Mouse (Mus musculus): ENCODE results near the gene Slc19a1. TPM values are rescaled to one million over a fixed set of nuclear protein-coding genes. Genes with fewer than 3 reads are reported as not detected.

Gene Slc19a1
- total and polyA plus RNA-seq, 3 experiments, result 40.1 to 59.8 (median 50.2) TPM

- Histone ChIP-seq H3K79me2 (replicated peaks; ENCODE audit: control insufficient read depth, extremely low read depth, insufficient read depth, poor library complexity, severe bottlenecking) (no peaks in the 10 kb centered on the region), H3K9me3 (replicated peaks; ENCODE audit: low read length) (no peaks in the 10 kb centered on the region), H3K27me3 (replicated peaks) (no peaks in the 10 kb centered on the region), H3K36me3 (replicated peaks in 1 of 2; ENCODE audit: control insufficient read depth in 1 of 2, insufficient read depth in 1 of 2, low read length in 1 of 2) (peaks cover 81 to 88% of the 10 kb centered on the region in 2 experiments), H3K27ac (ENCODE audit: insufficient read depth, low read depth) (no peak overlapping the region), H3K4me2 (ENCODE audit: insufficient read depth, low read depth, poor library complexity, severe bottlenecking) (no peak overlapping the region), H3K4me3 (replicated peaks in 1 of 3; ENCODE audit: low read depth in 2 of 3, low read length in 2 of 3, poor library complexity in 1 of 3) (no peak overlapping the region), H3K9ac (ENCODE audit: insufficient read depth, low read depth) (no peak overlapping the region), H3K4me1 (ENCODE audit: control insufficient read depth in 1 of 2, insufficient read depth in 2 of 2) (no peaks in the 10 kb centered on the region)
- no peak for TF ChIP-seq USF2 (conservative IDR thresholded peaks at IDR 0.05; ENCODE audit: low read depth, low read length)
- TF ChIP-seq ZNF384 (IDR thresholded peaks at IDR 0.05; ENCODE audit: low read depth, low read length), result no peak
- TF ChIP-seq ETS1 (conservative IDR thresholded peaks at IDR 0.05; ENCODE audit: low read depth, low read length), result no peak
- no peak for TF ChIP-seq HCFC1 (IDR thresholded peaks at IDR 0.05; ENCODE audit: low read depth, low read length)
- no peak for TF ChIP-seq UBTF (IDR thresholded peaks at IDR 0.05; ENCODE audit: low read depth, low read length)
- no peak for TF ChIP-seq MYC (IDR thresholded peaks at IDR 0.05; ENCODE audit: low read depth, low read length)
- TF ChIP-seq PAX5 (IDR thresholded peaks at IDR 0.05; ENCODE audit: low read length), result no peak
- TF ChIP-seq MXI1 (IDR thresholded peaks at IDR 0.05; ENCODE audit: low read depth, low read length), result no peak
- no peak for TF ChIP-seq ELF1 (IDR thresholded peaks at IDR 0.05; ENCODE audit: low read depth, low read length)
- TF ChIP-seq MAZ (IDR thresholded peaks at IDR 0.05; ENCODE audit: low read depth, low read length), result no peak
- TF ChIP-seq MAFK (IDR thresholded peaks at IDR 0.05; ENCODE audit: insufficient replicate concordance, low read length), result no peak
- no peak for TF ChIP-seq RCOR1 (conservative IDR thresholded peaks at IDR 0.05; ENCODE audit: low read depth, low read length)
- TF ChIP-seq USF1 (IDR thresholded peaks at IDR 0.05; ENCODE audit: low read depth, low read length), result no peak
- no peak for DNase-seq (ENCODE audit: extremely low read depth)
- dilution Hi-C loops (cut with MboI; ENCODE audit: extremely low pct_ligation_motif_present, extremely low pct_unique_long_range_greater_than_20kb, low sequenced_read_pairs) (no loop called here), in situ Hi-C loops (cut with MboI; ENCODE audit: low pct_ligation_motif_present, low pct_unique_long_range_greater_than_20kb, low sequenced_read_pairs) (no loop called here)
Measured at GRCm38 (mm10) chr10:77048606-77049005, 16.6 kb downstream of the Slc19a1 start.

GRCm38 (mm10) chr10:77056768-77057167 is 24.7 kb downstream of the Slc19a1 start:
- Histone ChIP-seq H3K36me3 (replicated peaks in 1 of 2; ENCODE audit: control insufficient read depth in 1 of 2, insufficient read depth in 1 of 2, low read length in 1 of 2) (peaks cover 9 to 14% of the 10 kb centered on the region in 2 experiments), H3K9ac (ENCODE audit: insufficient read depth, low read depth) (peak overlapping the region; percentile 23), H3K79me2 (replicated peaks; ENCODE audit: control insufficient read depth, extremely low read depth, insufficient read depth, poor library complexity, severe bottlenecking) (no peaks in the 10 kb centered on the region), H3K4me1 (ENCODE audit: control insufficient read depth in 1 of 2, insufficient read depth in 2 of 2) (peaks cover 16 to 25% of the 10 kb centered on the region in 2 experiments), H3K27ac (ENCODE audit: insufficient read depth, low read depth) (peak overlapping the region; percentile 84), H3K27me3 (replicated peaks) (peaks cover 4% of the 10 kb centered on the region), H3K4me2 (ENCODE audit: insufficient read depth, low read depth, poor library complexity, severe bottlenecking) (peak overlapping the region; percentile 79), H3K9me3 (replicated peaks; ENCODE audit: low read length) (no peaks in the 10 kb centered on the region), H3K4me3 (replicated peaks in 1 of 3; ENCODE audit: low read depth in 2 of 3, low read length in 2 of 3, poor library complexity in 1 of 3) (no peak overlapping the region)
- dilution Hi-C loops (cut with MboI; ENCODE audit: extremely low pct_ligation_motif_present, extremely low pct_unique_long_range_greater_than_20kb, low sequenced_read_pairs), result no loop called here
- DNase-seq (ENCODE audit: extremely low read depth), result peak; percentile 84
- in situ Hi-C loops (cut with MboI; ENCODE audit: low pct_ligation_motif_present, low pct_unique_long_range_greater_than_20kb, low sequenced_read_pairs), result no loop called here
- TF ChIP-seq KAT2A (IDR thresholded peaks at IDR 0.05; ENCODE audit: insufficient replicate concordance, low read length) (no peak), MAX (IDR thresholded peaks at IDR 0.05; ENCODE audit: low read length) (0 out of 2 replicates have a peak, but pooled peaks have one; percentile 42), UBTF (IDR thresholded peaks at IDR 0.05; ENCODE audit: low read depth, low read length) (no peak), TBP (conservative IDR thresholded peaks at IDR 0.05; ENCODE audit: low read depth, low read length) (0 out of 2 replicates have a peak, but pooled peaks have one; percentile 31), MYC (IDR thresholded peaks at IDR 0.05; ENCODE audit: low read depth, low read length) (no peak), GABPA (IDR thresholded peaks at IDR 0.05; ENCODE audit: insufficient replicate concordance, low read depth, low read length) (no peak), E2F4 (IDR thresholded peaks at IDR 0.05; ENCODE audit: insufficient replicate concordance, low read depth, low read length) (no peak), TCF12 (IDR thresholded peaks at IDR 0.05; ENCODE audit: low read depth, low read length) (peak; percentile 44; the same call in 1 of the 2 replicates), ZC3H11A (IDR thresholded peaks at IDR 0.05; ENCODE audit: low read depth, low read length) (no peak), POLR2AphosphoS2 (IDR thresholded peaks at IDR 0.05; ENCODE audit: low read depth, low read length) (no peak), SIN3A (IDR thresholded peaks at IDR 0.05; ENCODE audit: low read length) (peak; percentile 31; the same call in 1 of the 2 replicates), CHD2 (IDR thresholded peaks at IDR 0.05; ENCODE audit: low read length) (peak; percentile 39; the same call in 1 of the 2 replicates), USF2 (conservative IDR thresholded peaks at IDR 0.05; ENCODE audit: low read depth, low read length) (no peak), IRF4 (IDR thresholded peaks at IDR 0.05; ENCODE audit: low read depth, low read length) (peak; percentile 76), SMC3 (IDR thresholded peaks at IDR 0.05; ENCODE audit: low read depth, low read length) (no peak), PAX5 (IDR thresholded peaks at IDR 0.05; ENCODE audit: low read length) (no peak), CHD1 (IDR thresholded peaks at IDR 0.05; ENCODE audit: low read depth, low read length) (no peak), ZMIZ1 (IDR thresholded peaks at IDR 0.05; ENCODE audit: low read depth, low read length) (no peak), POLR2A (IDR thresholded peaks at IDR 0.05; ENCODE audit: low read depth, low read length) (no peak), EP300 (IDR thresholded peaks at IDR 0.05; ENCODE audit: low read length) (peak; percentile 75), CTCF (conservative IDR thresholded peaks at IDR 0.05 in 1 of 2, IDR thresholded peaks at IDR 0.05 in 1 of 2; ENCODE audit: low read depth in 2 of 2, low read length in 2 of 2) (peak in 1 of 2 experiments; percentile 47; a peak in 1 of 4 replicates), MXI1 (IDR thresholded peaks at IDR 0.05; ENCODE audit: low read depth, low read length) (no peak), MEF2A (IDR thresholded peaks at IDR 0.05; ENCODE audit: borderline replicate concordance, low read depth, low read length) (peak; percentile 56; the same call in 1 of the 2 replicates), NRF1 (IDR thresholded peaks at IDR 0.05; ENCODE audit: low read depth, low read length) (no peak), ZNF384 (IDR thresholded peaks at IDR 0.05; ENCODE audit: low read depth, low read length) (no peak), BHLHE40 (IDR thresholded peaks at IDR 0.05; ENCODE audit: low read depth, low read length) (peak; percentile 19; the same call in 1 of the 2 replicates)

All from CH12.LX (cell line).